Mouse (Mus musculus) liver, adult 2 months (tissue): ENCODE results near the gene Ttll11. TPM values are rescaled to one million over a fixed set of nuclear protein-coding genes. Genes with fewer than 3 reads are reported as not detected.
A peak's percentile ranks its signal among the peaks of the same experiment; 100 is the strongest.

Source experiments
- DNase-seq: peaks from one replicate; pipeline ENCODE4 v3.0.0-alpha.2; 2011; ENCODE audit warnings: low read depth, low spot score; ENCODE audit errors: extremely low read depth
- H3K27ac ChIP-seq: fragments of 200-500 bp; replicated peaks from 2 replicates; pipeline ENCODE4 v1.5.1; 2012; ENCODE audit warnings: low read depth, mild to moderate bottlenecking, control low read depth, inconsistent platforms, low read length; ENCODE audit not compliant: insufficient read depth
- H3K27me3 ChIP-seq: fragments of 200-500 bp; 2 replicates; pipeline ENCODE4 v1.6.1; 2012; ENCODE audit warnings: mild to moderate bottlenecking, moderate library complexity, low read length, inconsistent platforms; ENCODE audit not compliant: control insufficient read depth, insufficient read depth
- H3K36me3 ChIP-seq: fragments of 200-500 bp; 2 replicates; pipeline ENCODE4 v1.6.1; 2012; ENCODE audit warnings: low read length, inconsistent platforms; ENCODE audit not compliant: control insufficient read depth, insufficient read depth
- H3K4me1 ChIP-seq: fragments of 200-500 bp; 2 replicates; pipeline ENCODE4 v1.6.1; 2011; ENCODE audit warnings: low read length; ENCODE audit not compliant: control insufficient read depth, insufficient read depth
- H3K4me3 ChIP-seq: fragments of 200-500 bp; 2 replicates; pipeline ENCODE4 v1.5.1; 2011; ENCODE audit warnings: low read depth, mild to moderate bottlenecking, control low read depth, low read length, moderate library complexity; ENCODE audit not compliant: insufficient read depth
- H3K79me2 ChIP-seq: fragments of 200-500 bp; 2 replicates; pipeline ENCODE4 v1.6.1; 2012; ENCODE audit warnings: inconsistent platforms, mild to moderate bottlenecking, low read length, moderate library complexity; ENCODE audit not compliant: control insufficient read depth, insufficient read depth
- H3K9ac ChIP-seq: fragments of 200-500 bp; 2 replicates; pipeline ENCODE4 v1.6.1; 2012; ENCODE audit warnings: low read depth, mild to moderate bottlenecking, control low read depth, inconsistent platforms, low read length
- CTCF ChIP-seq: fragments of 200-500 bp; IDR thresholded peaks from 2 replicates; pipeline ENCODE4 v1.5.1; 2011; ENCODE audit warnings: low read depth, low read length, control low read depth
- POLR2A ChIP-seq: fragments of 200-500 bp; IDR thresholded peaks from 2 replicates; pipeline ENCODE4 v1.6.1; 2011; ENCODE audit warnings: low read length, control low read depth; ENCODE audit not compliant: insufficient read depth; ENCODE audit errors: extremely low read depth
- WGBS: fragments of 180-500 bp; shearing (Covaris S2); methylation state at CpG from one replicate; pipeline ENCODE4 v1.1.7; 2018; 5-methylcytosine and 5-hydroxymethylcytosine counted together
- polyA plus RNA-seq: library from polyadenylated mRNA; depleted of rRNA; stranded (reverse); fragments of >200 nt; gene quantifications from 2 replicates; pipeline ENCODE4 v1.2.3, GENCODE M21; 2012
- total RNA-seq: library from RNA; depleted of rRNA; stranded (reverse); fragments of >200 nt; gene quantifications from 2 replicates; pipeline ENCODE4 v1.2.3, GENCODE M21; 2014

Ttll11 gene
- total and polyA plus RNA-seq, 2 experiments: 0.09 to 0.55 TPM

DNA sequence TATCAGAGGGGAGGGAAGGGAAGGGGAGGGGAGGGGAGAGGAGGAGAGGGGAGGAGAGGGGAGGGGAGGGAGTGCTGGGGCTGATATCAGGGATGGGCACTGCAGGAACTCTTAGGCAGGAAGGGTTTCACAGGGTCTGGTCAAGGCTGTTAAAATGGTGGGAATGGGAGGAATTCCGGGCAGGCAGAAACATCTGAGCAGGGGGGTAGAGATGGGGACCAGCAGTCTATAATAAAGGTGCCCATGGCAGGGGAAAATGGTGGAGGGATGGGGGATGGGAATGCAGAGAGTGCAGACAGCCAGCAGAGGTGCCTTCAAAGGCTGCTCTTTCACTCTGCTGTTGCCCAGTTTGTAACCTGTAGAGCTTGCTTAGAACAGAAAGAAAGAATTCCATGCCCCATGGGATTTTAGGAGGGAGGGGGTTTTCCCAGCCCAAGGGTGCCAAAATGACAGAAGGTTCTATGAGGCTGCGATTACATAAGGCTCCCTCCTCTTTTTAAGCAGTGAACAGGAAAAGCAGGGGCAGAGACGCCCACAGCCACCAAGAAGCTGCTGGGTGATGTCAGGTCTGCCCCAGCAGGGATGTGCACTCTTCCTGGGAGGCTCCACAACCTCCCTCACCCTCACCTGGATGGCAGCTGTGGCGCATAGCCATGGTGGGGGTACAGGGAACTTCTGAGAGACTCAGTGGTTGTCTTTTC is 211.0 kb downstream of the Ttll11 start:
- H3K4me3 ChIP-seq: no peak overlapping the region
- H3K27ac ChIP-seq: no peak overlapping the region
- no peaks in the 10 kb centered on the region for H3K36me3 ChIP-seq
- H3K9ac ChIP-seq: no peak overlapping the region
- 68% methylated on average over 4 of the region's 4 CpGs for WGBS
- no peak for DNase-seq
- no peaks in the 10 kb centered on the region for H3K4me1 ChIP-seq
- no peaks in the 10 kb centered on the region for H3K79me2 ChIP-seq
- TF ChIP-seq POLR2A: no peak
- TF ChIP-seq CTCF: no peak
- no peaks in the 10 kb centered on the region for H3K27me3 ChIP-seq

DNA sequence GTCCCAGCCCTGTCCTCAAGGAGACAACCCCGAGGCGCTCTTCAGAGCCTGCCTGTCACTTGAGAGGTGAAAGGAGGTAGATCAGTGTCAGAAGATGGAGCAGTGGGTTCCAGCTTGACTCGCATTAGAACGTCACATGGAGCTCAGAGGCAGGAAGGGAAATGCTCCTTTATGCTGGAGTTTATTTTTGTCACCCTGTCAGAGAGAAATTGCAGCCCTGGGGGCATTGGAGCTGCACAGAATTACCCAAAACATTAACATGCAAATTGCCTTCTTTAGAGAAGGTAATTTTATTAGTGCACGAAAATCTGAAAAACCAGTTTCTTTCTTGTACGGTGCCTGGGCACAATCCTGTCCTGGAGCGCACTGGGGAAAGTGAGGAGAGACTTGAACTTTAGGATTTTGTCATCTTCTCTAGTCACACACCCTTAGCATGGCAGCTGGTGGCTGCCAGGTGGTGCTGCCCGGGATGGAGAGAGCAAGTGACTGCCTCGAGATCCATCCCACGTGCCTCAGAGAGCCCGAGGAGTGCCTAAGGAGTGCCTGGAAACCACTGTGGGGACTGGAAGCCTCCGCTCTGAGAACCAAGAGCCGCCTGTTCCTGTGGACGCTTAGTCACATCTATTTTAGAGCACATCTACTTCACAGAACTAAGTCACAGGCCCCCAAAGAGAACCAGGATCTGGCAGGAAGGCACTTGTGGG is 211.7 kb downstream of the Ttll11 start:
- H3K4me3 ChIP-seq: no peak overlapping the region
- no peak overlapping the region for H3K9ac ChIP-seq
- WGBS: 62% methylated on average over 14 of the region's 14 CpGs
- no peaks in the 10 kb centered on the region for H3K27me3 ChIP-seq
- H3K36me3 ChIP-seq: no peaks in the 10 kb centered on the region
- no peaks in the 10 kb centered on the region for H3K79me2 ChIP-seq
- no peaks in the 10 kb centered on the region for H3K4me1 ChIP-seq
- no peak overlapping the region for H3K27ac ChIP-seq
- TF ChIP-seq POLR2A (no peak), CTCF (no peak)
- no peak for DNase-seq

GRCm38 (mm10) chr2:35764328-35764727 is 215.4 kb downstream of the Ttll11 start:
- H3K36me3 ChIP-seq: no peaks in the 10 kb centered on the region
- TF ChIP-seq CTCF: no peak
- no peak for TF ChIP-seq POLR2A
- H3K79me2 ChIP-seq: no peaks in the 10 kb centered on the region
- H3K4me1 ChIP-seq: no peaks in the 10 kb centered on the region
- H3K27me3 ChIP-seq: no peaks in the 10 kb centered on the region
- no peak overlapping the region for H3K27ac ChIP-seq
- H3K4me3 ChIP-seq: no peak overlapping the region
- H3K9ac ChIP-seq: no peak overlapping the region
- DNase-seq: no peak
- 56% methylated on average over 8 of the region's 8 CpGs for WGBS

- TF ChIP-seq POLR2A (no peak), CTCF (no peak)
- 91% methylated on average over 7 of the region's 7 CpGs for WGBS
- no peak for DNase-seq
- Histone ChIP-seq H3K27ac (no peak overlapping the region), H3K4me1 (no peaks in the 10 kb centered on the region), H3K36me3 (no peaks in the 10 kb centered on the region), H3K27me3 (no peaks in the 10 kb centered on the region), H3K79me2 (no peaks in the 10 kb centered on the region), H3K4me3 (no peak overlapping the region), H3K9ac (no peak overlapping the region)
Observed at GRCm38 (mm10) chr2:35763818-35764217, 215.9 kb downstream of the Ttll11 start.

GRCm38 (mm10) chr2:35761458-35761857 is 218.3 kb downstream of the Ttll11 start:
- Histone ChIP-seq H3K9ac (no peak overlapping the region), H3K4me1 (no peaks in the 10 kb centered on the region), H3K27ac (no peak overlapping the region), H3K4me3 (no peak overlapping the region), H3K79me2 (no peaks in the 10 kb centered on the region), H3K27me3 (no peaks in the 10 kb centered on the region), H3K36me3 (no peaks in the 10 kb centered on the region)
- no peak for TF ChIP-seq POLR2A
- TF ChIP-seq CTCF: peak; percentile 15; the same call in 1 of the 2 replicates
- no peak for DNase-seq
- WGBS: 83% methylated on average over 5 of the region's 5 CpGs

DNA sequence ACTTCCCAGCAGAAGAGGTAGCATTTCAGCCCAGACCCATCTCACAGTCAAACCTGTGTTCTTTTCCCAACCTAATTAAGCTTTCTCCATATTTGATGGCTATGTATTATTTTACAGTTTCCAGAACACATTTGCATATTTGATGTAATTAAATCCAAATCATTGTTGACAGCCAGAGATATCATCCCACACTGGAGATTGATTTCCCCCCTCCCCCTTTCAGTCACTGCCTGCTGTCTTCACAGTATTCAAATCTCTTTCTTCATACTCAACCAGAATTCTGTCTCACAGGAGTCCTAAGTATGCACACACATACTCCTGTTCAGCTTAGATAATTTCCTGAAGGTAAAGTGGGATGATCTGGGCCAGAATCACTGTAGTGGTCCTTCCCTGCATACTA is 218.8 kb downstream of the Ttll11 start:
- Histone ChIP-seq H3K4me3 (no peak overlapping the region), H3K79me2 (no peaks in the 10 kb centered on the region), H3K27ac (no peak overlapping the region), H3K4me1 (no peaks in the 10 kb centered on the region), H3K36me3 (no peaks in the 10 kb centered on the region), H3K9ac (no peak overlapping the region), H3K27me3 (no peaks in the 10 kb centered on the region)
- no peak for DNase-seq
- TF ChIP-seq CTCF (no peak), POLR2A (no peak)
